Mouse (Mus musculus): Measurements from ENCODE around the gene Itpk1.

Itpk1 gene

DNA sequence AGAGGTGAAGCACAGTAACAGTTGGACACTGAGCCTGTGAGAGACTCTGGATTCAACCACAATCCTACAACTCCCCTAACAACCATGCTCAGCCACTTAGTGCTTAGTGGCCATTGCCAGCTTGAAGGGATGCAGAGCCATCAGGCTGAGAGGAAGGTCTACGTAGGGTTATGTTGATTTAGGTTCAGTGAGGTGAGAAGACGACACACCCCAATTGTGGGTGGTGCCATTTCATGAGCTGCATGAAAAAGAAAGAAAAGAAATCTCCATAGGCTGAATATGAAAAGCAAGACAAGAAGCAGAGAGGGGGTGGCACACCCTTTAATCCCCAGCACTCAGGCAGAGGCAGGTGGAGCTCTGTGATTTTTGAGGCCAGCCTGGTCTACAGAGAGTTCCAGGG lies 9.4 kb upstream of the Itpk1 start:
- peak; percentile 96 for DNase-seq (ENCODE audit: low read depth, low spot score)

DNA sequence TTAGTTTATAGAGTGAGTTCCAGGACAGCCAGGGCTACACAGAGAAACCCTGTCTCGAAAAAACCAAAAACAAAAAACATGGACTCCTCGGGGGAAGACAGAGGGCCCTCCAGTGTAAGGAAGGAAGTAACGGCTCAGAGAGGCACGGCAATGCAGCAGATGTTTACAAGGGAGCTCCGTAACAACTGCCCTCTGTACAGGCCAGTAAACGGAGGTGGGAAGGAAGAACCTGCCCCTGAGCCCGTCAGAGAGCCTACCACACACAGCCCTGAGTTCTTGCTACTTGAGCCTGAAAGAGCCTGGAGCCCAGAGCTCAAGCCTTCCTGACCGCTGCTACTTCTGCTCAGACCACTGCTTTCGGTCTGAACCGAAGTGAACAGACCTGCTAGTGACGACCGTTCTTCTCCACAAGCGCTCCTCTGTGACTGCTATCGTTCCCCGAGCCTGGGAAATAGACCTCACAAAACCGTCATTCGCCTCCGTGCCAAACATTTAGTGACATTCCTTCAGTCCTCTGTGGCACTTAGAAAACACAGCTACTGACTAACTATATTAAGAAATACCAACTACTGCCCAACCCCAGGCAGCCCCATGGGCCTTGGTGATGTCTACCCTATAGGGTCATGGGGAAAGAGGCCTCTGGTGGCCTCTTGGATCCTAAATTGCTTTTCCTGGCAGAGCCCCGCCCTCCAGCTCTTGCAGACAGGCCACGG lies 8.6 kb upstream of the Itpk1 start:
- peak; percentile 31 for DNase-seq (ENCODE audit: low read depth, low spot score)

DNA sequence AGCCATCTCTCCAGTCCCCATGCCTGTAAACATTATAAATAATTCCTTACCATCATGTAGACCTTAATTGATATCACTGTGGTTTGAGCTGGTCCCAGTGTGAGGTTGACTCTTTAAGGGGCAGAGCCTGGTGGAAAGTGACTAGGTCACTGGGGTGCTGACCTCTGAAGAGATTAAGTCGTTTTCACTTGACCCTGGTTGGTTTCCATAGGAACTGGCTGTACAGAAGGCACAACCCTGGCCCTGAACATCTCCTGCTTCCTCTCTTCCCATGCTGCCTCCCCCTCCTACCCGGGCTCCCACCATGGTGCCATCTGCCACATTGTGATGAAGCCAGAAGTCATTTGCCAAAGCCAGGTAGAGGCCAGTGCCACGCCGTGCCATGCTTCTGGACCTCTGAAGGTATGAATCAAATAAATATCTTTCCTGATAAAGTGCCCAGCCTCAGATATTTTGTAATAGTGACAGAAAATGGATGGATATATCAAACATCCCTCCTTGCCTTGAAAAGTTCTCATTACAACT lies 6.2 kb upstream of the Itpk1 start:
- peak; percentile 70 for DNase-seq (ENCODE audit: low read depth, low spot score)

DNA sequence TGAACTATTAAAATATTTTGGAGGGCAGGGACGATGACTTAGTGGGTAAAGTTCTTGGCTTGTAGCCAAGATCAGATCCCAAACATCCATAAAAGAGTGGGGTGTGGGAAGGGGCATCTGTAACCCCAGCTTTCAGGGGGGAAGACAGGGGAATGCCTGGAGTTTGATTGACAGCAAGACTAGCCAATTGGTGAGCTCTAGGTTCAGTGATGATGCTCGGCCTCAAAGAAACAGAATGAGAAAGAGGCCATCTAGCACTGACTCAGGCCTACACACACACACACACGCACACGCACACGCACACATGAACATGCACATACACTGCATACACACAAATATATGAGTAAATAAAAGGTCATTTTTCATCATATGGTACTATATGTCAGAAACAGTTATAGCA lies 5.2 kb upstream of the Itpk1 start:
- DNase-seq (ENCODE audit: low read depth, low spot score), result peak; percentile 79

DNA sequence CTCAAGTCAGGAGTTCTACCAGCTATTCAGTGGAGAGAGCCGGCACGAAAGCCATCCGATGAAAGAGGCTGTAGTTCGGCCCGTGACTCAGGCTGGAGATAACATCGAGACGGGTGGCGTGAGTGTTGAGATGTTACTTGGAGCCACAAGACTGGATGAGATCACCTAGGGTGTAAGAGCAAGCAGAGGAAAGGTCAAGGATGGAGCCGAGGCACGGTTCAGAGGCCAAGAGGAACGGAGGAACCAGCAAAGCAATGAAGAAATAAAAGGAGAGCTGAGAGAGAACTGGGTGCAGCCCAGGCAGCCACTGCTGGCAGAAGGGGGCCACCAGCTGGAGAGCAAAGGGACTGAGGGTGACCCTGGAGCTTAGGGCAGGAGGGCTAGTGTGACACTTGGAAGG lies 3.5 kb upstream of the Itpk1 start:
- DNase-seq (ENCODE audit: low read depth, low spot score), result no peak

DNA sequence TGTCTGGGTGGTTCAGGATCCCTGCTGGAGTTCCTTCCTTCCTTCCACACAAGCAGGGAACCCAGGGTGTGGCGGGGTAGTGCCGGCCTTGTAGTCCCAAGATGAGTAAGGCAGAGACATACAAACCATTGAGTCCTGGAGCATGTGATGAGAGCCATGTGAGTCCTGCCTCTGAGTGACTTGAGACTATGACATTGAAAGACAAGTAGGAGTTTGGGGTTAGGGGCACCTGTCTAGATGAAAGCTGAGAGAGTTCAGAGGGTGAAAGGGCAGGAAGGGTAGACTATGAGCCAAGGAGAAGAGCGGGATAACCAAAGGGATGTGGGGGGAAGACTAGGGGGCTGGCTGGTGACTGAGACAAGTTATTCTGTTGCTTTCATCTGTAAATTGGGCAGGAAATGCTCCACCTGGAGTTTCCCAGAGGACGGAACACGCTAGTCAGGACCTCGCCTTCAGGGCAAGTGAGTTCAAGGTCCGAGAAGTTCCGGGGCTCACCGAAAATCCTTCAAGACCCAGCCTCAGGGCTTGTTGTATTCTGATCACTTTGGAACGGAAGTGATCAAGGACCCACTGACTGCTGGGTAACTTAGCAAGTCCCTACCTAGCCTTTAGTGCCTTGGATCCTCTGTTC lies 2.2 kb upstream of the Itpk1 start:
- peak; percentile 98 for DNase-seq (ENCODE audit: low read depth, low spot score)

DNA sequence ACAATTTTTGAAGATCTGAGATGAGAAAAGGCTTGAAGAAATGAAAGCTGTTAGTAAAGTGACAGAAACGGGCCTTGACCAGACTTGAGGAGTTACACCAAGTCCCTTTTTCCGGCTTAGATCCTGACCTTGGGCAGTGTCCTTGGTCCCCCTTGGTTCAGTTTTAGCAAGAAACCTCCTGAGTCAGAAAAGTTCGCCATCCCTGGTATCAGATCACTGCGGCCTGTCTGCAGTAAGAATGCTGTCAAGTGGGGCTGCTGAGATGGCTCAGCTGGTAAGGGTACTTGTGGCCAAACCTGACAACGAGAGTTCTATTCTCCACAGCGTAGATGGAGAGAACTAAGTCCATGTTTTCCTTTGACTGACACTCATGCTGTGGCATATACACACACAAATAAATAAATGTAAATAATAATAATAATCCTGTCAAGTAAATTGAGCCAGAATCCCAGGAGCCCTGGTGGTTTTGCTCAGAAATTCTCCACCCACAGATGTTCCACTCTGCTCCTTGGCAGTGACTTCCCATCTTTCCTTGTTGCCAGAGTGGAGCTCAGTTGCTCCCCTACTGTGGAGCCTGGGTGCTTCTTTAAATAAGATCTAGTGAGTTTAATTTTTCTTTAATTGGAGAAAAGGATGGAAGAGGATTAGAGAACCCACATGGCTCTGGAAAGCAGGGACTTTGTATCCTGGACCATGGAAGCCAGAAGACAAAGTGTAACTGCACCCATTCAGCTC lies 1.3 kb upstream of the Itpk1 start:
- DNase-seq (ENCODE audit: low read depth, low spot score), result no peak

DNA sequence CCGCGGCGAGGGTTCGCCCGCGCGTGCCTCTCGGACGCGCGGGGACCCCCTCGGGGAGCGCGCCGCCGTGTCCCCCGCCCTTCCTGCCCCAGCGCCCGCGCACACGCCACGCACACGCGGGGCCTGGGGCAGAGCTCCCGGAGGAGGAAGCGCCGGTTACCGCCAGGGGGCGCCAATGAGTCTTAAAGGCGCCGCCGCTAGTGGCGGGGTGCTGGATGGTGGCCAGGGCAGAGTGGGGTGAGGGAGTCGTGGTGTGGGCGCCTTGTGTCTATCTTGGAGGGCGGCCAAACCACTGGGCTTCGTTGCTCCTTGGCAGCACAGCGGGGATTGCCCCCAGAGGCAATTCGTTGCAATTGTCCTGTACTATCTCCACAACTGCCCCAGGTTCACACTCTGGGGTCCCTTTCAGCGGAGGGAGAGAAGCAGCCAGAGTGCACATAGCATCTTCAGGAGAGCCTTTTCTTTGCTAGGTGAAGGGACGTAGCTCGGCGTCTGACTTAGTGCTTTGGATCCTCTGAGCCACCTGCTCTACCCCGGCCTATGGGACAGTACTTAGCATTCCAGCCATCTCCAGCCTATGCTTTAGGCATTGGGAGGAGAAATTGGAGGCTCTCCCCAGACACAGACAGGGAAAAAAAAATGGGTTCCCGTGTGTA lies 614 bp upstream of the Itpk1 start:
- DNase-seq (ENCODE audit: low read depth, low spot score), result peak; percentile 85

DNA sequence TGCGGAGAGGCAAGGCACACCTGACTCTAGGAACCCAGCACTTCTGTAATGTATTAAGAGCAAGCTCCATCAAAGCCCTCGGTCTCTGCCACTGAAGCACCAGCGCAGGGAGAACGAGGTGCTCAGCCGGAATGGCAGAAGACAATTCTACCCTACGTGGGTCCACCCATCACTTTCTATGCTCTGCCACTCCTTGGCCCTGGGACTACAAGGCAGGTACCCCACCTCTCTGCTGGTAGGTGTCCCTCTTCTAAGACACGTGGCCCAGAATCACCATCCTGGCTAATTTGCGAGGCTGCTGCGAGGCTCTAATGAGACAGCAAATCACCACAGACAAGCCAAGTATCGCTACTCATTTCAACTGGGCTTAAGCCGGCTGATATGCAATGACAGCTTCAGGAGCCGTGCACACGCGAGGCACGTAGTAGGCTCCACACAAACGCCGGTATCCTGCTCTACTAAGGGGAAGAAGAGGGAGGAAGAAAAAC lies 765 bp downstream of the Itpk1 start:
- DNase-seq (ENCODE audit: low read depth, low spot score), result no peak

DNA sequence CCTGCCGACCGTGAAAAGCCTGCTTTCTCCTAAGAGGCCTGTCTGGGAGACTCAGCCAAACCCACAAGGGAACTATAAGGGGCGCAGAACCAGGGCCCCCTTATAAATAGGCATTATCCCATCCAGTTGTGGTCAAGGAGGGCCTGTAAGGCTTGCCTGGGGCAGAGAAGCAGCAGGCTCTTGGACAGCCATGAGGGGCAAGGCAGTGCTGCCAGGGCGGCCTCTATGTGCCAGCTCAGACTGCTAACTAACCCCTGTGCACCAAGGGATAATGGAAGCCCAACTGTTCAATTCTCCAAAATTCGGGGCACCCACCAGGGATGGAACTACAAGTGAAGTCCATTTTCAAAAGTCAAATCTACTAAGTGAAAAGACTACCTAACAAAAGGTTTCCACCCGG lies 1.3 kb downstream of the Itpk1 start:
- no peak for DNase-seq (ENCODE audit: low read depth, low spot score)

DNA sequence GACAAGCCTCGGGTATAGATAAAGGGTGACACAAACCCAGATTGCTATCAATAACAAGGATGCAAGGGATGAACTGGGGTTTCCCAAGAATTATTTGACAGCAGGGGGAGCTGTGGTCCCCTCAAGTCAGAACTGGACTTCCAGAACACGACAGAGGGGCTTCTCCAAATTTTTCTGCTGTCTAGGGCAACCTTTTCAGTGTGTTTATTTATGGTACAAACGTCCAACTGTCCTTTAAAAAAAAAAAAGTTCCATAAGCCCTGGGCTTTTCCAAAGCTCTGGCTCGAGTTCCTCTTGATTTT lies 1.7 kb downstream of the Itpk1 start:
- DNase-seq (ENCODE audit: low read depth, low spot score), result peak; percentile 71

DNA sequence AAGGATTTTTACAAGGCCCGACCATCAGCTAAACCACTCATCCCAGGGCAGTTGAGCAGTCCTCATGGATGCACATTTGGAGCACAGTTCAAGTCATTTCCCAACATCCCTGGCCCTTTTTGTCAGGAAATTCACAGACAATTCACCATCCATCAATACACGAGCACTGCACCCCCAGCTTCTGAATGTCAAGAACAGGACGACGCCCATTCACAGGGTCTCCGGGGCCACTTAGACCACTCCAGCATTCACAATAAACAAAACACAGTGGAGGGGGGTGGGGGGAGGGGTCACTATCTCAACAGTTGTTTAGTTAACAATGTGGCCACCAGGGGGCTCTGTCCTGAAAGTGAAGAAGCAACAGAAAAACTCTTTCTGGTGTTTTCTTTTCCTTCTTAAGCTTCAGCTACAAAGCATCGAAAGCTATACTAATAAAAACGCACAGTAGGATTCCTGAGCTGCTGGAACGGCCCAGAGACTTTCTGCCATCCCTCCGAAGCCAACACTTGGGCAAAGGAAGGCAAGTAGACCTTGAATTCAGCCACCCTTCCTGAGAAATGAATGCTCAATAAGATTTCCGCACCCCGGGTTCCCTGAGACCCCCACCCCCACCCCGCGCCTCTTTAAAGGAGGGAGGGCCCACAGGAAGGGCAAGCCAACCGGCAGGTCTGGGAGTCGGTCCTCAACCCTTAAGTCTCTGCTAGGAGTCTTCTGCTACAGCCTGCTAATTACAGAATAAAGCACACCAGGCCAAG lies 2.2 kb downstream of the Itpk1 start:
- peak; percentile 92 for DNase-seq (ENCODE audit: low read depth, low spot score)

DNA sequence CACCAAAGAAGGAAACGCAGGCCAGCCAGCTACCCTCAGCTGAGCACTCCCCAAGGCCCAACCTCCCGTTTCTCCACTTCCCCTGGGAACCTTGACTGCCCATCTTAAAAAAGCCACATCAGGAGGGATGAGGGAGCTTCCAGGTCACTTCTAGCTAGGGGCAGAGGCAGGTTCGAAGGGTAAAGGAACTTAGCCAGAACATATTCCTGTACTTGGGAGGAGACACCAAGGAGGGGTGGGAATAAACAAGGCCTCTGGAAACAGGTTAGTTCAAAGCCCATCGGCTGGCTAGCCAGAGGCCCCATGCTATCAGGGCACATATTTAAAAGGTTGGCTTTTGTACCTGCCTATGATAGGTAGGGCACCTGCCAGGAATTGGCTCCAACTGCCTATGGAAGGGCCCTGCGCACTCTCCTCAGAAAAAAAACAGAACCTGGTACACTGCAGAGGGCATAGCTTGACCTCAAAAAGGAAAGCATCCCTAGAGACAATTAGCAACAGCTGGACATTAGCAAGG lies 3.0 kb downstream of the Itpk1 start:
- DNase-seq (ENCODE audit: low read depth, low spot score), result no peak

DNA sequence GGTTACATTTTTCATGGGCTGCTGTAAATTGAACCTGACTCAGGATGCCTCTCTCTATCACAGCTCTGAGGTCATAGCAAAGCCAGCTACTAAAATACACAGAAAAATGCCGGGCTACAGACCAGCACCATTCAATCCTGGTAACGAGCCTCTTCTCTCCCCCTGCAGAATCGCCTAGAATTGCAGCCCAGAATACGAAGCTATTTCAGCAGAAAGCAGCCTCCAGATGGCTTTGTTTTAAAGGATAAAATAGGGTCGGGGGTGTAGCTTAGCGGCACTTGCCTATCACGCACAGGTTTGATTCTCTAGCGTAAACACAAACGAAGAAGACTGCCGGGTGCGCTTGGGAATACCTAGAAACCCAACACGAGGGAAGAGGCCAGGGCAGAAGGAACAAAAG lies 4.3 kb downstream of the Itpk1 start:
- no peak for DNase-seq (ENCODE audit: low read depth, low spot score)

DNA sequence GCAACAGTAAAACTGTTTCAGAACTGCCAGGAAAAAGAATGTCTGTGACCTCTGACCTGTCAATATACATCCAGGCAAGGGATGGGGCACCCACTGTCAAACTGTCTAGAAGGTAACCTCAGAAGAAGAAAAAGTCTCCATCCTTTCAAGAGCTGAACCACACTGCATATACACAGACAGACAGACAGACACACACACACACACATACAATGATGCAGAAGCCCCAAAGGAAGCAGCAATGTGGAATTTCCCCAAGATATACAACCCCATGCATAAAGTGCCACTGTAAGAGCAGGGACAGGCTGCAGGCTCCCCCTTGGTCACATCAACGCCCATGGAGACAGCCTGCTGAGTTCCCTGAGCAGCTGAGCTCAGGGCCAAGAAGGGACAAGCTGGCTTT lies 5.6 kb downstream of the Itpk1 start:
- no peak for DNase-seq (ENCODE audit: low read depth, low spot score)

DNA sequence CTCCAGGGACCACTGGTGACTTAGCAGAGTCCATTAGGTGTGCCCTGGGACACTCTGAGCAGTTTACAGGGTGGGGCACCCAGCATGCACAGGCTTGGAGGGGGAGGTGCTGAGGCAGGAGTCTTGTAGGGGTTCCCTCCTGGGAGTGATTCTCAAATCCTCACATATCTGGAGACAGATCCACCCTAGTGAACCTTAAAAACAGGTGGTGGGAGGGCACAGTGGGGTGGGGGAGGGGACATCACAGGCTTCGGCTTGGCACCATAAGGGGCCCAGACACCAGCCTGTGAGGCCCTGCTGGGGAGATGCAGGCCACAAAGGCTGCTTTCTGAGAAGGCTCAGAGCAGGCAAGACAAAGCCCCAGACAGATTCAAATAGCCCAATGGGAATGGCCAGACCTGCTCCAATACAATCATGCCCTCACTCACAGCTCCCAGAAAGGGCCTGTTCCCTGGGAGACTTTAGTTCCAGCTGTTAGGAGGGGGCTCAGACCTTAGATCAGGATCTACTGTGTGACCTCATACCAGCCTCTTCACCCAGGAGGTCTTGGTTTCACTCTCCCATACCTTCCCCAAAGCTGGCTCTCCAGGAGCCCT lies 6.5 kb downstream of the Itpk1 start:
- DNase-seq (ENCODE audit: low read depth, low spot score), result no peak

DNA sequence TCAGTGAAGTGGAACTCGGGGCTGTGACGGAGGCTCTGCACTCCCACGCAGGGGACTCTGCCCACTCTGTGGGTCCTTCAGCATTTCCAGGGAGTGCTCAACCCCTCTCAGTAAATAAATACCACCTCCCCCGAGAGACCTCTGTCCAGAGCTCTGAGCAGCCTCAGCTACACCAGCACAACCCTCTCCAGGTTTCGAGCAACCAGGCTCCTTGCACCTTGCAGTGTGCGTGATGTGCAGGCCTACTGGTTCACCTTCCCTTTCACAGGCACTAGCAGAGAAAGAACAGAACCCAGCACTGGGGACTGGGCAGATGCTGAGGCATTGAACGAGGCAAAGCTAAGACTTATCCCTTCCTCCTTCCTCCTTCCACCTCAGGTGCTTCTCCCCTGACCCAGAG lies 7.3 kb downstream of the Itpk1 start:
- no peak for DNase-seq (ENCODE audit: low read depth, low spot score)

DNA sequence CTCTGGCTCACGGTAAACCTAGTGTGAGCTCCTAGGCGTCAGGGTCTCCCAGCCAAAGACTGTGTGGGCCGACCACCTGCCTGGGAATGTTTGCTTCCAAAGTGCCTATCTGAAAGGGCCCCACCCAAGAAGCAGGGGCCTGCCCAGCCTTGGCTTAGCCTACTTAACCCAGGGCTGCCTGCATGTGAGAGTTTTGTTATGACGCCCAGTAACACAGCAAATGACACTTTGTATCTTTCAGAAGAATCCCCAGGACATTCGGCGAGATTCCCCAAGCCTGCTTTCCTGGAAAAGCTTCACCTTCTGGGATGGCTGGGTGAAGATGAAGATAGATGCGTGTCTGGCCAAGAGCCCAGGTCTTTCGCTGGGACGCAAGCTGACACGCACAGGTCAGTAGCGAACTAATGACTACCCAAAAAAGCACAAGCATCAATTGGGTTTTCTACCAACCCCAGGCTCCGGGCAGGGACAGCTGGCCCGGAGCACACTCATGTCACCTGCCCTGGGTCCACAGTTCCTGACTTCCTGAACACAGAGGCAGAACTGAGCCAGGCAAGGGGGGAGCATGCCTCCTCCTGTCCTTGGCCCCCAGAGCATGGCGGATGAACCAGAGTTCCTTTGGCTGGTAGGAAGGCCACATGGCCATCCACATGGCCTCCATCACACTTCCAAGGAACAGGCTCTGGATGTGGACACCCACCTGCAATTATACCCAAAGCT lies 7.9 kb downstream of the Itpk1 start:
- DNase-seq (ENCODE audit: low read depth, low spot score), result no peak

DNA sequence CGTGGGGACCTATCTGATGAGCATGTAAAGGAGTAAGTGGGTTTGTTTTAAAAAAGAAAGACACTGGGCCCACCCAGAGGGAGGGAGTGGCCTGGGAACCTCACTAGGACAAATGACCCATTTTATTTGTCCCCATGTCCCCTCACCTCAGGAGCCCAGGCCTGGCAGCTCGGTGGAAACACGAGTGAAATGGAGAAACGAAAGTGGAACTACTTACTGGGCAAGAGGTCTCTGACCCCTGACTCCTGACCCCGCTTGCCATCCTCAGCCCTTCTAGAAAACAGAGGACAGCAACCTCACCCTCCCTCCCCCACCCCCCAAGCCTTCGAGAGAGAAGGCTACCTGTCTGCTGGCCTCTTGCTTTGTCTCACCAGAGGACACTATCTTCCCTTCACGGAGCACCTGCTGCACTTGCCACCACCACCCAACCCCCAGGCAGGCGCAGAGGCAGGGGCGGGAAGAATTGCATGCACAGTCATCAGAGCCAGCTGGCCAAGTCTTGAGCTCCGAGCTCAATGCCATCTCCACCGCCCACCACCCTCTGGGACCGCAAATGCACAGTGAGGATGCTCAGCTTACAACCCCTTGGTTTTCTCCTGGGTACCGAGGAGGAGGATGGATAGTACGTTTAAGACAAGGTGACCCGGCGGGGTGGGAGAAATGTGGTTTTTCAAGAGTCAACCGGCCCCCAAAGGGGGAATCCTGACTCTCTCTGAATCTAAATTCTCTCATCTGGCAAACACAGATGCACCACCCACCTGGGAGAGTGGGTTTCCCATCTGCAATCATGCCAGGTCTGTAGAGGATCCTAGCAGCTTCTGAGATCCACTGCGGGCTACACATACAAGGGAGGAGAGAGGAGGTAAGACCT lies 9.1 kb downstream of the Itpk1 start:
- no peak for DNase-seq (ENCODE audit: low read depth, low spot score)

Measured in R1 (cell line).